Mouse (Mus musculus): ENCODE data around the gene Adprm.

- peak; percentile 76; the same call in 1 of the 2 replicates for TF ChIP-seq ZC3H11A (IDR thresholded peaks at IDR 0.05; ENCODE audit: borderline replicate concordance, low read depth, low read length)
- TF ChIP-seq MAFK (IDR thresholded peaks at IDR 0.05; ENCODE audit: insufficient read depth, low read depth, low read length): no peak
- TF ChIP-seq HCFC1 (IDR thresholded peaks at IDR 0.05; ENCODE audit: borderline replicate concordance, insufficient read depth, low read length): no peak
- no peak for TF ChIP-seq ZNF384 (IDR thresholded peaks at IDR 0.05; ENCODE audit: low read depth, low read length)
- TF ChIP-seq CHD2 (IDR thresholded peaks at IDR 0.05; ENCODE audit: low read depth, low read length): no peak
These were observed 31.4 kb downstream of the Adprm start for GRCm38 (mm10) chr11:67020948-67021347.
